Comparison of ENCODE assay signal across 8 mouse cellular contexts in genomic region chr1:152901419-152901764, GRCm38 (mm10). TPM values are rescaled to one million over a fixed set of nuclear protein-coding genes. Genes with fewer than 3 reads are reported as not detected.
DNase-seq lines count a peak whose midpoint lies in the region; ATAC-seq and TF ChIP-seq lines count a peak whose summit lies in the region.

No protein-coding gene starts in this region.

- no peak for ATAC-seq in limb, embryonic 15.5 days (ENCODE audit: insufficient number of reproducible peaks, low FRiP score, low TSS enrichment, low read depth)
- ATAC-seq in stomach, embryonic 16.5 days (ENCODE audit: insufficient read depth, low FRiP score): no peak

- no peaks in the 10 kb centered on the region for H3K9me3 ChIP-seq in limb, embryonic 15.5 days
- H3K9me3 ChIP-seq in stomach, embryonic 16.5 days (replicated peaks; ENCODE audit: control insufficient read depth, low read length): no peaks in the 10 kb centered on the region

- peak overlapping the region; percentile 89 for H3K9ac ChIP-seq in limb, embryonic 15.5 days
- H3K9ac ChIP-seq in stomach, embryonic 16.5 days (ENCODE audit: low read length): peak overlapping the region; percentile 97

- no peaks in the 10 kb centered on the region; the same call in 1 of the 2 replicates for H3K36me3 ChIP-seq in spleen, adult 2 months (ENCODE audit: control insufficient read depth, insufficient read depth, low read length)
- no peaks in the 10 kb centered on the region for H3K36me3 ChIP-seq in limb, embryonic 15.5 days
- H3K36me3 ChIP-seq in stomach, embryonic 16.5 days (ENCODE audit: control insufficient read depth, insufficient read depth, low read length): no peaks in the 10 kb centered on the region

- H3K27ac ChIP-seq in spleen, adult 2 months (ENCODE audit: insufficient read depth, low read length): peak overlapping the region; percentile 99; the same call in 1 of the 2 replicates
- H3K27ac ChIP-seq in limb, embryonic 15.5 days: peak overlapping the region; percentile 98
- peak overlapping the region; percentile 98; the same call in 1 of the 2 replicates for H3K27ac ChIP-seq in stomach, embryonic 16.5 days (ENCODE audit: low read length)

- no peaks in the 10 kb centered on the region for H3K27me3 ChIP-seq in spleen, adult 2 months (ENCODE audit: control insufficient read depth, insufficient read depth, low read length)
- H3K27me3 ChIP-seq in limb, embryonic 15.5 days: no peaks in the 10 kb centered on the region
- H3K27me3 ChIP-seq in stomach, embryonic 16.5 days (ENCODE audit: control insufficient read depth, insufficient read depth, low read length): no peaks in the 10 kb centered on the region

- peak overlapping the region; percentile 99 for H3K4me3 ChIP-seq in spleen, adult 2 months (ENCODE audit: extremely low read depth, insufficient read depth, insufficient read length)
- peak overlapping the region; percentile 90 for H3K4me3 ChIP-seq in limb, embryonic 15.5 days
- H3K4me3 ChIP-seq in stomach, embryonic 16.5 days (replicated peaks; ENCODE audit: low read length): peak overlapping the region; percentile 94

- H3K4me2 ChIP-seq in limb, embryonic 15.5 days: peak overlapping the region; percentile 80
- H3K4me2 ChIP-seq in stomach, embryonic 16.5 days (ENCODE audit: low read depth, low read length): peak overlapping the region; percentile 83

- DNase-seq in cerebellum, adult 11 months: peak; percentile 7
- DNase-seq in cerebellum, postnatal 10 days: no peak
- no peak for DNase-seq in spleen, adult 2 months (ENCODE audit: low read depth in 1 of 2, low spot score in 2 of 2)
- no peak for DNase-seq in spleen, postnatal 4 days (ENCODE audit: low spot score in 2 of 2)
- DNase-seq in layer of hippocampus, postnatal 14 days (ENCODE audit: low spot score in 2 of 2): no peak
- DNase-seq in layer of hippocampus, adult 9-10 months (ENCODE audit: low spot score): no peak

- H3K4me1 ChIP-seq in spleen, adult 2 months (ENCODE audit: control insufficient read depth, insufficient read depth, insufficient read length): peaks cover 2% of the 10 kb centered on the region
- H3K4me1 ChIP-seq in limb, embryonic 15.5 days: peaks cover 15% of the 10 kb centered on the region
- H3K4me1 ChIP-seq in stomach, embryonic 16.5 days (ENCODE audit: control insufficient read depth, insufficient read depth, low read length): peaks cover 6% of the 10 kb centered on the region; the same call in 1 of the 2 replicates

- 2% methylated on average over 6 of the region's 6 CpGs for WGBS in spleen, adult 2 months
- WGBS in limb, embryonic 15.5 days: 1% methylated on average over 6 of the region's 6 CpGs
- WGBS in stomach, embryonic 16.5 days: 1% methylated on average over 6 of the region's 6 CpGs

- no peak for TF ChIP-seq POLR2A in spleen, adult 2 months (IDR thresholded peaks at IDR 0.05; ENCODE audit: low read depth, low read length)

- no peak for TF ChIP-seq CTCF in spleen, adult 2 months (IDR thresholded peaks at IDR 0.05; ENCODE audit: extremely low read depth, insufficient read depth, insufficient read length, insufficient replicate concordance)

RNA-seq across cellular contexts. Expression of gene Smg7, which starts 1.1 kb away (rescaled TPM):
- polyA plus RNA-seq in spleen, adult 2 months (2012; rRNA removed): 30.7 and 30.8 TPM in 2 replicates
- 23.6 and 25.9 TPM in 2 replicates for polyA plus RNA-seq in limb, embryonic 15.5 days (2015; fragmentation: Nextera tagmentation; extraction: Ambion mirVana)
- polyA plus RNA-seq in stomach, embryonic 16.5 days (2015; fragmentation: Nextera tagmentation; extraction: Ambion mirVana): 21.7 and 23.1 TPM in 2 replicates
- total RNA-seq in layer of hippocampus, postnatal 14 days (2021): 10 to 100 TPM; 78.9 to 80.4 TPM

RNA-seq across cellular contexts. Expression of gene Nmnat2, which starts 53.4 kb away (rescaled TPM):
- 0.63 and 0.92 TPM in 2 replicates for polyA plus RNA-seq in spleen, adult 2 months (2012; rRNA removed)
- polyA plus RNA-seq in limb, embryonic 15.5 days (2015; fragmentation: Nextera tagmentation; extraction: Ambion mirVana): 1.4 and 2.4 TPM in 2 replicates
- polyA plus RNA-seq in stomach, embryonic 16.5 days (2015; fragmentation: Nextera tagmentation; extraction: Ambion mirVana): 2.8 and 3.5 TPM in 2 replicates
- total RNA-seq in layer of hippocampus, postnatal 14 days (2021): 100 to 1,000 TPM; 104 to 109 TPM
